Mouse (Mus musculus): ENCODE measurements at regions not wholly inside any gene's neighbourhood (a gene's known extent, or its start where the extent isn't known, plus 50 kb on each side); places are given as distances from the start of the nearest gene placed in this dataset.

DNA sequence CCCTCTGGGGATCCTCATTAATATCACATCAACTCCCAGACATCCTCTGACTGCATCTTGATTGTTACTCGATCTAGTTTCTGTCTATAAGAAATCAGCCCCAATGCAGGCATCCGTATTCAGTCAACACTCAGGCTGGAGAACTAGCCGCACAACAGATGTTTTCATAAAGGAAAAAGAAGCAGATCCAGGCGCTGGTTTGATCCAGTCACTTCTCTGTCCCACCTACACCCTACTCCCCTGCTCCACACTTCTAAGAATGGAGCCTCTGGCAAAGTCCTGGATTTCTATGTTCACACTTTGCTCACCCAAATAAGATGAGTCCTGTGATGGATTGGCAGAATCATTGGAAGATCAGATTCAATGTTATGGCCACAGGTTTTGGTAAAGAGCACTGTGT, 302.4 kb downstream of the Slc4a3 start:
- no peak for TF ChIP-seq GATA1 (IDR thresholded peaks at IDR 0.05; ENCODE audit: borderline replicate concordance, low read length)
- TF ChIP-seq FLI1 (IDR thresholded peaks at IDR 0.05; ENCODE audit: low read length) = no peak
